Mouse (Mus musculus) ES-E14 (cell line): ENCODE measurements around the gene Borcs6. TPM values are rescaled to one million over a fixed set of nuclear protein-coding genes. Genes with fewer than 3 reads are reported as not detected.

Experiments
- DNase-seq: peaks from one replicate; pipeline ENCODE4 v3.0.0-alpha.2; 2013; ENCODE audit warnings: low read depth, low spot score
- H3K27ac ChIP-seq: 2 replicates; pipeline ENCODE4 v1.5.1; 2012; ENCODE audit warnings: low read depth, mild to moderate bottlenecking, low read length, moderate library complexity, mixed read lengths; ENCODE audit not compliant: poor library complexity, insufficient read depth, severe bottlenecking
- H3K36me3 ChIP-seq: 2 replicates; pipeline ENCODE4 v1.6.1; 2012; ENCODE audit warnings: mild to moderate bottlenecking, low read length, moderate library complexity, mixed read lengths; ENCODE audit not compliant: control insufficient read depth, poor library complexity, insufficient read depth, severe bottlenecking
- H3K4me1 ChIP-seq, 2 experiments: fragments of 150-350 bp in 1 of 2; sonication (generic) in 1 of 2; 2 replicates each; pipeline ENCODE4 v1.6.1; 2012; ENCODE audit warnings: low read length in 2 of 2, mild to moderate bottlenecking in 1 of 2, mixed read lengths in 1 of 2; ENCODE audit not compliant: control insufficient read depth in 2 of 2, insufficient read depth in 2 of 2, poor library complexity in 1 of 2
- H3K4me3 ChIP-seq, 2 experiments: fragments of 150-350 bp in 1 of 2; sonication (generic) in 1 of 2; 2 replicates each; pipeline ENCODE4 v1.5.1; 2012; ENCODE audit warnings: low read length in 2 of 2, low read depth in 1 of 2, mild to moderate bottlenecking in 1 of 2, mixed read lengths in 1 of 2; ENCODE audit not compliant: insufficient read depth in 1 of 2, poor library complexity in 1 of 2, severe bottlenecking in 1 of 2
- H3K9ac ChIP-seq: 2 replicates; pipeline ENCODE4 v1.6.1; 2012; ENCODE audit warnings: low read depth, mild to moderate bottlenecking, low read length, mixed read lengths; ENCODE audit not compliant: poor library complexity, insufficient read depth, severe bottlenecking
- H3K9me3 ChIP-seq: fragments of 150-350 bp; sonication (generic); 2 replicates; pipeline ENCODE4 v1.6.1; 2012; ENCODE audit warnings: low read depth, mild to moderate bottlenecking, low read length; ENCODE audit not compliant: control insufficient read depth, insufficient read depth
- CHD2 ChIP-seq: IDR thresholded peaks from 2 replicates; pipeline ENCODE4 v1.6.1; 2014; ENCODE audit warnings: mild to moderate bottlenecking, low read depth, low read length, inconsistent platforms
- HCFC1 ChIP-seq: IDR thresholded peaks from 2 replicates; pipeline ENCODE4 v1.6.1; 2012; ENCODE audit warnings: low read length, inconsistent platforms, borderline replicate concordance; ENCODE audit not compliant: insufficient read depth
- MAFK ChIP-seq: IDR thresholded peaks from 2 replicates; pipeline ENCODE4 v1.6.1; 2014; ENCODE audit warnings: mild to moderate bottlenecking, low read depth, low read length, inconsistent platforms; ENCODE audit not compliant: insufficient read depth
- ZC3H11A ChIP-seq: IDR thresholded peaks from 2 replicates; pipeline ENCODE4 v1.6.1; 2012; ENCODE audit warnings: low read depth, mild to moderate bottlenecking, inconsistent platforms, low read length, borderline replicate concordance
- ZNF384 ChIP-seq: IDR thresholded peaks from 2 replicates; pipeline ENCODE4 v1.6.1; 2012; ENCODE audit warnings: low read depth, low read length, inconsistent platforms
- in situ Hi-C, 2 experiments: fragments of 600-800 bp; cut with MboI; formaldehyde crosslinking; loops; one replicate each; pipeline ENCODE4 v1.15.1; 2025; ENCODE audit warnings: low sequenced_read_pairs in 2 of 2, inconsistent platforms in 1 of 2; ENCODE audit not compliant: unreplicated experiment in 2 of 2
- total RNA-seq: library from RNA; depleted of rRNA; stranded (reverse); fragments of 300-350 nt; gene quantifications from 2 replicates; pipeline ENCODE4 v1.2.3, GENCODE M21; 2012

The Borcs6 gene
- total RNA-seq, 1 experiment, result 6.2 TPM

GRCm38 (mm10) chr11:69076572-69076971 lies 17.1 kb downstream of the Borcs6 start:
- H3K4me3 ChIP-seq, result no peak overlapping the region
- H3K4me1 ChIP-seq, result peaks cover 0 to 15% of the 10 kb centered on the region in 2 experiments; a peak in 2 of 4 replicates

GRCm38 (mm10) chr11:69077316-69077715 lies 17.8 kb downstream of the Borcs6 start:
- Histone ChIP-seq H3K27ac (no peak overlapping the region), H3K36me3 (no peaks in the 10 kb centered on the region), H3K9ac (no peak overlapping the region), H3K9me3 (no peaks in the 10 kb centered on the region), H3K4me3 (no peak overlapping the region), H3K4me1 (peaks cover 0 to 14% of the 10 kb centered on the region in 2 experiments; a peak in 2 of 4 replicates)
- no peak for DNase-seq
- TF ChIP-seq CHD2, result no peak
- no peak for TF ChIP-seq ZNF384
- no peak for TF ChIP-seq MAFK
- TF ChIP-seq ZC3H11A, result no peak
- no peak for TF ChIP-seq HCFC1
- in situ Hi-C loops, result no loop called here

More at GRCm38 (mm10) chr11:69076572-69076971, 17.1 kb downstream of the Borcs6 start:
- Histone ChIP-seq H3K9ac (no peak overlapping the region), H3K9me3 (no peaks in the 10 kb centered on the region), H3K27ac (no peak overlapping the region), H3K36me3 (no peaks in the 10 kb centered on the region)
- in situ Hi-C loops, result no loop called here
- no peak for DNase-seq
- no peak for TF ChIP-seq ZNF384
- no peak for TF ChIP-seq HCFC1
- no peak for TF ChIP-seq CHD2
- no peak for TF ChIP-seq MAFK
- no peak for TF ChIP-seq ZC3H11A

GRCm38 (mm10) chr11:69078041-69078440 lies 18.5 kb downstream of the Borcs6 start:
- H3K4me1 ChIP-seq, result peaks cover 0 to 12% of the 10 kb centered on the region in 2 experiments; a peak in 2 of 4 replicates
- H3K36me3 ChIP-seq, result no peaks in the 10 kb centered on the region
- TF ChIP-seq HCFC1 (no peak), MAFK (no peak), CHD2 (no peak), ZC3H11A (no peak), ZNF384 (no peak)
- DNase-seq, result no peak
- in situ Hi-C loops, result no loop called here
- H3K27ac ChIP-seq, result no peak overlapping the region
- H3K9me3 ChIP-seq, result no peaks in the 10 kb centered on the region
- H3K9ac ChIP-seq, result no peak overlapping the region
- H3K4me3 ChIP-seq, result no peak overlapping the region

GRCm38 (mm10) chr11:69078805-69079438 lies 19.4 kb downstream of the Borcs6 start:
- no peak for DNase-seq
- Histone ChIP-seq H3K4me1 (peaks cover 0 to 12% of the 10 kb centered on the region in 2 experiments; a peak in 2 of 4 replicates), H3K9me3 (no peaks in the 10 kb centered on the region), H3K4me3 (0 out of 4 replicates have a peak overlapping the region, but pooled peaks of 1 of the 2 experiments have one; percentile 28), H3K36me3 (no peaks in the 10 kb centered on the region), H3K9ac (no peak overlapping the region), H3K27ac (no peak overlapping the region)
- no peak for TF ChIP-seq ZNF384
- no peak for TF ChIP-seq ZC3H11A
- no peak for TF ChIP-seq MAFK
- no peak for TF ChIP-seq HCFC1
- no peak for TF ChIP-seq CHD2
- in situ Hi-C loops, result no loop called here
